In the genomic region with DNA sequence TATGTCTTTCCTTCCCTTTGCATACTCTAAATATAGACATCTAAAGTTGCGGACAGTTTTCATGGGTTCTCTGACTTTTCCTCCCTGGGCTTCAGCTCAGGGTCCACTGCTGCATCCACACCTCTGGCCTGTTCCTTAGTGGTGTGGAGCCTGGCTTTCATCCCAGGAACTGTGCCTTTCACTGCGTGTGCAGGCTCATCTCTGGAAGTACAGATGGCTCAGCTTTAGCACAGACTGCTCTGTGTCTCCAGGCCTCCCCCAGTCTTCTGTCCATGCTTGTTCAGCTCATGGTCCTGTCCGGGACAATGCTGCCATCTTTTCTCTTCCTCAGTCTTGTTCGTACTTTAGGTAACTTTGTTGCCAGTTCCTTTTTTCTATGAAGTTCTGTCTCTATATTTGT, we compare ENCODE assay signal across 24 mouse cellular contexts.
DNase-seq lines count a peak whose midpoint lies in the region; ATAC-seq and TF ChIP-seq lines count a peak whose summit lies in the region.
"Had no signal": no experiment of that assay in that cellular context is flagged by ENCODE, and none has a peak within 500 bp of the region (broad histone marks: within the 10 kb centered on the region; RNA-seq: fewer than 3 reads in every experiment).

No protein-coding gene starts in this region.

- H3K4me2 ChIP-seq in forebrain, embryonic 15.5 days (replicated peaks): no peak overlapping the region
- no peak overlapping the region for H3K4me2 ChIP-seq in intestine, embryonic 15.5 days (replicated peaks)
- H3K4me2 ChIP-seq: heart, embryonic 13.5 days; hindbrain, embryonic 15.5 days; kidney, embryonic 15.5 days had no signal

- ATAC-seq in forebrain, embryonic 15.5 days (replicated peaks): no peak
- ATAC-seq in intestine, embryonic 15.5 days: no peak
- ATAC-seq in CD4-positive, CD25-positive, alpha-beta regulatory T cell, adult 4 months: no peak

- no peaks in the 10 kb centered on the region for H3K36me3 ChIP-seq in forebrain, embryonic 15.5 days
- H3K36me3 ChIP-seq in intestine, embryonic 15.5 days: no peaks in the 10 kb centered on the region
- H3K36me3 ChIP-seq: heart, embryonic 13.5 days; hindbrain, embryonic 15.5 days; kidney, embryonic 15.5 days; limb, embryonic 10.5 days had no signal

- H3K4me1 ChIP-seq in forebrain, embryonic 15.5 days: peaks cover 14% of the 10 kb centered on the region
- no peaks in the 10 kb centered on the region for H3K4me1 ChIP-seq in intestine, embryonic 15.5 days (replicated peaks)
- H3K4me1 ChIP-seq: heart, embryonic 13.5 days; hindbrain, embryonic 15.5 days; kidney, embryonic 15.5 days had no signal

- WGBS in forebrain, embryonic 15.5 days: 52% methylated on average over 4 of the region's 4 CpGs
- 66% methylated on average over 4 of the region's 4 CpGs for WGBS in intestine, embryonic 15.5 days

- H3K9me3 ChIP-seq in forebrain, embryonic 15.5 days: no peaks in the 10 kb centered on the region
- no peaks in the 10 kb centered on the region for H3K9me3 ChIP-seq in intestine, embryonic 15.5 days
- H3K9me3 ChIP-seq: heart, embryonic 13.5 days; hindbrain, embryonic 15.5 days; kidney, embryonic 15.5 days; limb, embryonic 10.5 days had no signal

- no peak overlapping the region for H3K9ac ChIP-seq in forebrain, embryonic 15.5 days (replicated peaks)
- no peak overlapping the region for H3K9ac ChIP-seq in intestine, embryonic 15.5 days
- H3K9ac ChIP-seq: heart, embryonic 13.5 days; hindbrain, embryonic 15.5 days; kidney, embryonic 15.5 days had no signal

- peak; percentile 12 to 28 for DNase-seq in cerebellum, postnatal 14 days
- no peak for DNase-seq in cerebellum, postnatal 36 days
- peak; percentile 31 to 54 for DNase-seq in layer of hippocampus, adult 18-20 months (ENCODE audit: low spot score in 2 of 2)
- no peak for DNase-seq in layer of hippocampus, postnatal 25 days (ENCODE audit: extremely low spot score in 1 of 2, low spot score in 1 of 2)
- peak; percentile 74 for DNase-seq in brain, embryonic 14.5 days (ENCODE audit: low read depth)
- DNase-seq: adrenal gland, postnatal 14 days; cerebellum, adult 9-11 months; gastrocnemius, postnatal 36 days; heart, adult 2 months; heart, postnatal 36 days; kidney, adult 11 months; kidney, postnatal 36 days; liver; thymus, adult 2 months; thymus, postnatal 4 days had no signal

- TF ChIP-seq POLR2A in brain, embryonic 14.5 days (IDR thresholded peaks at IDR 0.05; ENCODE audit: borderline replicate concordance, extremely low read depth, insufficient read depth, insufficient read length, poor library complexity, severe bottlenecking): no peak

- no peak overlapping the region for H3K4me3 ChIP-seq in forebrain, embryonic 15.5 days
- H3K4me3 ChIP-seq in intestine, embryonic 15.5 days (replicated peaks): no peak overlapping the region
- H3K4me3 ChIP-seq: heart, adult 2 months; heart, embryonic 13.5 days; hindbrain, embryonic 15.5 days; kidney, embryonic 15.5 days; left cerebral cortex, adult 2 months; limb, embryonic 10.5 days had no signal

- no peaks in the 10 kb centered on the region for H3K27me3 ChIP-seq in forebrain, embryonic 15.5 days
- H3K27me3 ChIP-seq in intestine, embryonic 15.5 days (replicated peaks): no peaks in the 10 kb centered on the region
- H3K27me3 ChIP-seq: heart, embryonic 13.5 days; hindbrain, embryonic 15.5 days; kidney, embryonic 15.5 days had no signal

- no peak for TF ChIP-seq CTCF in brain, embryonic 14.5 days (IDR thresholded peaks at IDR 0.05; ENCODE audit: borderline replicate concordance, extremely low read depth, insufficient read depth, insufficient read length)

- H3K27ac ChIP-seq in forebrain, embryonic 15.5 days (replicated peaks): peak overlapping the region; percentile 17
- no peak overlapping the region for H3K27ac ChIP-seq in intestine, embryonic 15.5 days
- H3K27ac ChIP-seq: heart, adult 2 months; heart, embryonic 13.5 days; hindbrain, embryonic 15.5 days; kidney, embryonic 15.5 days; left cerebral cortex, adult 2 months; limb, embryonic 10.5 days; macrophage had no signal

Comparison
In these comparisons a context has a peak if more than half of its experiments do, and no peak if none do; other contexts are left out.
1. DNase-seq: peak in cerebellum, postnatal 14 days (2 of 2), layer of hippocampus, adult 18-20 months (2 of 2) and brain, embryonic 14.5 days (single experiment); none in cerebellum, postnatal 36 days (0 of 2) and layer of hippocampus, postnatal 25 days (0 of 2).